Mouse (Mus musculus) forebrain, embryonic 16.5 days (tissue): ENCODE results near the gene Knop1. TPM values are rescaled to one million over a fixed set of nuclear protein-coding genes. Genes with fewer than 3 reads are reported as not detected.

Experiments
- ATAC-seq: fragments of 200-750 bp; cut with Nextera tagmentation; 2 replicates; pipeline ENCODE4 v1.8.0; 2017; ENCODE audit warnings: mild to moderate bottlenecking, moderate library complexity
- H3K27ac ChIP-seq: fragments of 300-500 bp; sonication (generic); 2 replicates; pipeline ENCODE4 v1.5.1; 2014; ENCODE audit warnings: low read length, control low read depth
- H3K27me3 ChIP-seq: fragments of 300-500 bp; sonication (generic); replicated peaks from 2 replicates; pipeline ENCODE4 v1.6.1; 2014; ENCODE audit warnings: low read length; ENCODE audit not compliant: control insufficient read depth, insufficient read depth
- H3K36me3 ChIP-seq: fragments of 300-500 bp; sonication (generic); 2 replicates; pipeline ENCODE4 v1.6.1; 2014; ENCODE audit not compliant: control insufficient read depth, insufficient read depth
- H3K4me1 ChIP-seq: fragments of 300-500 bp; sonication (generic); replicated peaks from 2 replicates; pipeline ENCODE4 v1.6.1; 2014; ENCODE audit warnings: low read length; ENCODE audit not compliant: control insufficient read depth, insufficient read depth
- H3K4me2 ChIP-seq: fragments of 300-500 bp; sonication (generic); 2 replicates; pipeline ENCODE4 v1.6.1; 2014; ENCODE audit warnings: mild to moderate bottlenecking, low read length, control low read depth
- H3K4me3 ChIP-seq: fragments of 300-500 bp; sonication (generic); replicated peaks from 2 replicates; pipeline ENCODE4 v1.5.1; 2014; ENCODE audit warnings: mild to moderate bottlenecking, low read length, control low read depth
- H3K9ac ChIP-seq: fragments of 300-500 bp; sonication (generic); replicated peaks from 2 replicates; pipeline ENCODE4 v1.6.1; 2014; ENCODE audit warnings: low read depth, low read length, control low read depth
- H3K9me3 ChIP-seq: fragments of 300-500 bp; sonication (generic); 2 replicates; pipeline ENCODE4 v1.6.1; 2016; ENCODE audit warnings: low read length; ENCODE audit not compliant: control insufficient read depth
- WGBS: fragments of 180-500 bp; shearing (Covaris S2); extraction: QIAGEN DNeasy Blood & Tissue Kit; methylation state at CpG from one replicate; pipeline ENCODE4 v1.1.7; 2014; 5-methylcytosine and 5-hydroxymethylcytosine counted together
- polyA plus RNA-seq: library from polyadenylated mRNA; unstranded; fragments of >200 nt; fragmentation: Nextera tagmentation; extraction: Ambion mirVana; gene quantifications from 2 replicates; pipeline ENCODE4 v1.2.1, GENCODE M21; 2015

Knop1 gene
- polyA plus RNA-seq, 1 experiment from 2014 or later: 69.1 TPM

GRCm38 (mm10) chr7:118807899-118808298 is 48.2 kb downstream of the Knop1 start:
- no peak for ATAC-seq
- Histone ChIP-seq H3K27ac (no peak overlapping the region), H3K4me3 (no peak overlapping the region), H3K4me1 (peaks cover 8% of the 10 kb centered on the region), H3K36me3 (peaks cover 8% of the 10 kb centered on the region), H3K9ac (no peak overlapping the region), H3K4me2 (no peak overlapping the region), H3K27me3 (no peaks in the 10 kb centered on the region), H3K9me3 (no peaks in the 10 kb centered on the region)
- 75% methylated on average over 8 of the region's 8 CpGs for WGBS

- Histone ChIP-seq H3K9ac (no peak overlapping the region), H3K27me3 (no peaks in the 10 kb centered on the region), H3K9me3 (no peaks in the 10 kb centered on the region), H3K4me3 (no peak overlapping the region), H3K4me1 (peaks cover 8% of the 10 kb centered on the region), H3K36me3 (peaks cover 12% of the 10 kb centered on the region), H3K4me2 (no peak overlapping the region), H3K27ac (peak overlapping the region; percentile 61)
- 0 out of 2 replicates have a peak, but pooled peaks have one; percentile 18 for ATAC-seq
- WGBS: 60% methylated on average over 16 of the region's 16 CpGs
Observed at GRCm38 (mm10) chr7:118806631-118807411, 49.2 kb downstream of the Knop1 start.

- no peak for ATAC-seq
- Histone ChIP-seq H3K9ac (no peak overlapping the region), H3K4me3 (no peak overlapping the region), H3K27me3 (no peaks in the 10 kb centered on the region), H3K4me2 (no peak overlapping the region), H3K4me1 (peaks cover 8% of the 10 kb centered on the region), H3K27ac (no peak overlapping the region), H3K9me3 (no peaks in the 10 kb centered on the region), H3K36me3 (peaks cover 23% of the 10 kb centered on the region)
- WGBS: 95% methylated on average over 8 of the region's 8 CpGs
Observed at GRCm38 (mm10) chr7:118803425-118803824, 52.6 kb downstream of the Knop1 start.

- Histone ChIP-seq H3K4me3 (no peak overlapping the region), H3K9ac (no peak overlapping the region), H3K27me3 (no peaks in the 10 kb centered on the region), H3K4me1 (peaks cover 4% of the 10 kb centered on the region), H3K36me3 (peaks cover 26% of the 10 kb centered on the region), H3K9me3 (no peaks in the 10 kb centered on the region), H3K27ac (no peak overlapping the region), H3K4me2 (no peak overlapping the region)
- no peak for ATAC-seq
- WGBS: 86% methylated on average over 3 of the region's 3 CpGs
Observed at GRCm38 (mm10) chr7:118801791-118802190, 54.3 kb downstream of the Knop1 start.

GRCm38 (mm10) chr7:118800112-118800734 is 55.8 kb downstream of the Knop1 start:
- H3K9me3 ChIP-seq: no peaks in the 10 kb centered on the region
- H3K9ac ChIP-seq: no peak overlapping the region
- H3K27me3 ChIP-seq: no peaks in the 10 kb centered on the region
- no peak overlapping the region for H3K4me3 ChIP-seq
- H3K36me3 ChIP-seq: peaks cover 24% of the 10 kb centered on the region
- no peaks in the 10 kb centered on the region for H3K4me1 ChIP-seq
- no peak overlapping the region for H3K4me2 ChIP-seq
- ATAC-seq: no peak
- H3K27ac ChIP-seq: no peak overlapping the region
- WGBS: 91% methylated on average over 15 of the region's 15 CpGs

GRCm38 (mm10) chr7:118798105-118798570 is 57.9 kb downstream of the Knop1 start:
- 91% methylated on average over 6 of the region's 6 CpGs for WGBS
- Histone ChIP-seq H3K9ac (no peak overlapping the region), H3K36me3 (peaks cover 21% of the 10 kb centered on the region), H3K27ac (no peak overlapping the region), H3K4me2 (no peak overlapping the region), H3K9me3 (no peaks in the 10 kb centered on the region), H3K27me3 (no peaks in the 10 kb centered on the region), H3K4me1 (no peaks in the 10 kb centered on the region), H3K4me3 (no peak overlapping the region)
- ATAC-seq: no peak

GRCm38 (mm10) chr7:118797600-118797999 is 58.5 kb downstream of the Knop1 start:
- no peak for ATAC-seq
- Histone ChIP-seq H3K27me3 (no peaks in the 10 kb centered on the region), H3K4me2 (no peak overlapping the region), H3K27ac (no peak overlapping the region), H3K9ac (no peak overlapping the region), H3K36me3 (peaks cover 21% of the 10 kb centered on the region), H3K4me3 (no peak overlapping the region), H3K9me3 (no peaks in the 10 kb centered on the region), H3K4me1 (no peaks in the 10 kb centered on the region)
- 85% methylated on average over 7 of the region's 7 CpGs for WGBS

GRCm38 (mm10) chr7:118796838-118797237 is 59.2 kb downstream of the Knop1 start:
- ATAC-seq: no peak
- H3K36me3 ChIP-seq: peaks cover 24% of the 10 kb centered on the region

GRCm38 (mm10) chr7:118795779-118796178 is 60.3 kb downstream of the Knop1 start:
- Histone ChIP-seq H3K9ac (no peak overlapping the region), H3K27me3 (no peaks in the 10 kb centered on the region), H3K36me3 (peaks cover 23% of the 10 kb centered on the region), H3K27ac (no peak overlapping the region), H3K4me1 (no peaks in the 10 kb centered on the region), H3K4me2 (no peak overlapping the region), H3K4me3 (no peak overlapping the region), H3K9me3 (no peaks in the 10 kb centered on the region)
- 91% methylated on average over 8 of the region's 8 CpGs for WGBS
- ATAC-seq: no peak

More at GRCm38 (mm10) chr7:118796838-118797237, 59.2 kb downstream of the Knop1 start:
- no peak overlapping the region for H3K4me2 ChIP-seq
- no peaks in the 10 kb centered on the region for H3K9me3 ChIP-seq
- no peak overlapping the region for H3K9ac ChIP-seq
- no peak overlapping the region for H3K4me3 ChIP-seq
- H3K27me3 ChIP-seq: no peaks in the 10 kb centered on the region
- H3K4me1 ChIP-seq: no peaks in the 10 kb centered on the region
- H3K27ac ChIP-seq: no peak overlapping the region
- WGBS: 87% methylated on average over 9 of the region's 9 CpGs
